Mouse (Mus musculus): ENCODE data around the gene Cacna1a. TPM values are rescaled to one million over a fixed set of nuclear protein-coding genes. Genes with fewer than 3 reads are reported as not detected.

Gene Cacna1a
- polyA plus RNA-seq, 1 experiment, result 10.5 TPM

DNA sequence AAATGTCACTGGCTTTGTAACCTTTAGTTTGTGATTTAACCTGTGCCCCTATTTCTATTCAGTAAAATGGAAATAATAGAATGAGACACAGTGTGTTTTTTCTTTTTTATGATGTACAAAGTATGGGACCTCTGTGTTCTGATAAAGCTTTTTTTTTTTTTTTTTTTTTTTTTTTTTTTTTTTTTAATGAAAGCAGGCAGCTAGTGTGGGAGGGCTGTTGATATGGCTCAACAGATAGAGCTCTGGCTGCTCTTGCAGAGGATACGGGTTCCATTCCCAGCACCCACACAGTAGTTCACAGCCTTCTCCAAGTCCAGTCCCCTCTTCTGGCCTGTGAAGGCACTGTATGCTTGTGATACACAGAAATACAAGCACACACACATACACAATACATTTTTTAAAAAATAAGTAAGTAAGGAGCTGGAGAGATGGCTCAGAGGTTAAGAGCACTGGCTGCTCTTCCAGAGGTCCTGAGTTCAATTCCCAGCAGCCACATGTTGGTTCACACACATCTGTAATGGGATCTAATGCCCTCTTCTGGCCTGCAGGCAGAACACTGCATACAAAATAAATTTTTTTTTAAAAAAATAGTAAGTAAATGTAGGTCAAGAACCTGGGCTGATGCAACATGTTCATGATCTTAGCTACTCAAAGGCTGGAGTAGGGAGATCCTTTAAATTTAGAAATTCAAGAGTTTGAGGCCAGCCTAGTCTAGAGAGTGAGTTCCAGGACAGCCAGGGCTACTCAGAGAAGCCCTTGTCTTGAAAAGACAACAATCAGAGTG, 253.5 kb downstream of the Cacna1a start:
- Histone ChIP-seq H3K36me3 (ENCODE audit: control insufficient read depth, insufficient read depth, low read length) (no peaks in the 10 kb centered on the region), H3K4me1 (replicated peaks; ENCODE audit: control insufficient read depth, insufficient read depth, low read length) (peaks cover 17% of the 10 kb centered on the region), H3K4me3 (ENCODE audit: control insufficient read depth, insufficient read depth, low read length) (no peak overlapping the region), H3K27me3 (ENCODE audit: control insufficient read depth, insufficient read depth, low read length) (no peaks in the 10 kb centered on the region), H3K27ac (ENCODE audit: control insufficient read depth, insufficient read depth, low read length) (no peak overlapping the region)
- no peak for TF ChIP-seq POLR2A (IDR thresholded peaks at IDR 0.05; ENCODE audit: control insufficient read depth, extremely low read depth, insufficient read depth, low read length, poor library complexity)
- no peak for TF ChIP-seq CTCF (IDR thresholded peaks at IDR 0.05; ENCODE audit: borderline replicate concordance, control insufficient read depth, extremely low read depth, insufficient read depth, low read length, poor library complexity)
- no peak for DNase-seq
- 86% methylated on average over 1 of the region's 1 CpGs for WGBS

DNA sequence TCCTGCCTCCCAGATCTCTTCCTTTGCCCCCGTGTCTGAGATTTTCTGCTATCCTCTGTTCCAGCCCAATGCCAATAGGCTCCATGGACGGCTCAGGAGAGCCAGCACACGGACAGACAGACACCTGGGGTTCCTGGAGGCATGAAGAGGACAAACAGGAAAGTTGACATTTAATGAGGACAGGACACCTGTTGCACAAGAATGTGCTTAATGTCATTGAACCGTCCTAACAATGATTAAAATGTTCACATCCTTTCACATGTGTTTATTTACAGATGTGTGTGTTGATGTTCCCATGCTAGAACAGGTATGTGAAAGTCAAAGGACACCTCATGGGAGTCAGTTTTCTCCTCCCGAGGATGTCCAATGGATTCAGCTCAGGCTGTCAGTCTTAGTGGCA, 254.8 kb downstream of the Cacna1a start:
- Histone ChIP-seq H3K36me3 (ENCODE audit: control insufficient read depth, insufficient read depth, low read length) (no peaks in the 10 kb centered on the region), H3K27me3 (ENCODE audit: control insufficient read depth, insufficient read depth, low read length) (no peaks in the 10 kb centered on the region), H3K4me3 (ENCODE audit: control insufficient read depth, insufficient read depth, low read length) (no peak overlapping the region), H3K4me1 (replicated peaks; ENCODE audit: control insufficient read depth, insufficient read depth, low read length) (peaks cover 14% of the 10 kb centered on the region), H3K27ac (ENCODE audit: control insufficient read depth, insufficient read depth, low read length) (no peak overlapping the region)
- 83% methylated on average over 5 of the region's 5 CpGs for WGBS
- DNase-seq, result no peak
- TF ChIP-seq POLR2A (IDR thresholded peaks at IDR 0.05; ENCODE audit: control insufficient read depth, extremely low read depth, insufficient read depth, low read length, poor library complexity), result no peak
- TF ChIP-seq CTCF (IDR thresholded peaks at IDR 0.05; ENCODE audit: borderline replicate concordance, control insufficient read depth, extremely low read depth, insufficient read depth, low read length, poor library complexity), result no peak

DNA sequence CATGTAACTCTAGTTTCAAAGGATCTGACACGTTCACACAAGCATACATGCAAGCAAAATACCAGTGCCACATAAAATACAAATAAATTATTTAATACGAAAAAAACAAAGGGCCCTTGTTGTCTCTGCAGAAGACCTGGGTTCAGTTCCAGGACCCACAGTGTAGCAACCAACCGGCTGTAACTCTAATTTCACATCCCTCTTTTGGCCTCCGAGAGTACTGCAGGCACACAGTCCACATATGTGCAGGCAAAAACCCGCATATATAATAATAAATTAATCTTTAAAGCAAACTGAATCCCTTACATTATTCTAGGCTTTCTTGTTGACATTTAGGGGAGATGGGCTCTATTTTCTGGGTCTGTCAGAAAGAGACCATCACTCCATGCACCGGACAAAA, 258.6 kb downstream of the Cacna1a start:
- no peak for DNase-seq
- WGBS, result 76% methylated on average over 6 of the region's 6 CpGs
- Histone ChIP-seq H3K4me3 (ENCODE audit: control insufficient read depth, insufficient read depth, low read length) (no peak overlapping the region), H3K27me3 (ENCODE audit: control insufficient read depth, insufficient read depth, low read length) (no peaks in the 10 kb centered on the region), H3K36me3 (ENCODE audit: control insufficient read depth, insufficient read depth, low read length) (no peaks in the 10 kb centered on the region), H3K4me1 (replicated peaks; ENCODE audit: control insufficient read depth, insufficient read depth, low read length) (peaks cover 5% of the 10 kb centered on the region), H3K27ac (ENCODE audit: control insufficient read depth, insufficient read depth, low read length) (no peak overlapping the region)
- TF ChIP-seq CTCF (IDR thresholded peaks at IDR 0.05; ENCODE audit: borderline replicate concordance, control insufficient read depth, extremely low read depth, insufficient read depth, low read length, poor library complexity), result no peak
- no peak for TF ChIP-seq POLR2A (IDR thresholded peaks at IDR 0.05; ENCODE audit: control insufficient read depth, extremely low read depth, insufficient read depth, low read length, poor library complexity)

DNA sequence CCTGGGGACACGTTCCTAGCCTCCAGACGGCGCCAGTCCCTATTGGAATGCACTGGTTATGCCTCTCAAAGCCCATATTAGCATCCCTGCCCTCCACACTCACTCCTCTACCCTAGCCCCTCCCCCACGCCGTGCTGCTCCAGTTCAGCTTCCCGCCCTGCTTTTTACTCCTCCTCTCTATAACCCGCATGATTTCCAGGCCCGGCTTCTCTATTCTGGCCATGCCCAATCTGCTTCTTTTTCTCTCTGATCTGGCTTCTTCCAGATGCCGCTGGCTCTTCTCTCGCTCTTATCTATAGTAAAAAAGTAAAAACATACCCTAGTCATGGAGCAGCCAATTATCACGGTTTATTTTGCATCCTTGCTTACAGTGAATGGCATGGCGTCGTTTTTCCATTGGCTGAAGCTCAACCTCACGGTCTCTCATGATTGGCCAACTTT, 259.2 kb downstream of the Cacna1a start:
- Histone ChIP-seq H3K36me3 (ENCODE audit: control insufficient read depth, insufficient read depth, low read length) (no peaks in the 10 kb centered on the region), H3K4me1 (replicated peaks; ENCODE audit: control insufficient read depth, insufficient read depth, low read length) (peaks cover 2% of the 10 kb centered on the region; the same call in 1 of the 2 replicates), H3K27me3 (ENCODE audit: control insufficient read depth, insufficient read depth, low read length) (no peaks in the 10 kb centered on the region), H3K27ac (ENCODE audit: control insufficient read depth, insufficient read depth, low read length) (no peak overlapping the region), H3K4me3 (ENCODE audit: control insufficient read depth, insufficient read depth, low read length) (no peak overlapping the region)
- no peak for DNase-seq
- 53% methylated on average over 14 of the region's 14 CpGs for WGBS
- TF ChIP-seq CTCF (IDR thresholded peaks at IDR 0.05; ENCODE audit: borderline replicate concordance, control insufficient read depth, extremely low read depth, insufficient read depth, low read length, poor library complexity) (no peak), POLR2A (IDR thresholded peaks at IDR 0.05; ENCODE audit: control insufficient read depth, extremely low read depth, insufficient read depth, low read length, poor library complexity) (no peak)

DNA sequence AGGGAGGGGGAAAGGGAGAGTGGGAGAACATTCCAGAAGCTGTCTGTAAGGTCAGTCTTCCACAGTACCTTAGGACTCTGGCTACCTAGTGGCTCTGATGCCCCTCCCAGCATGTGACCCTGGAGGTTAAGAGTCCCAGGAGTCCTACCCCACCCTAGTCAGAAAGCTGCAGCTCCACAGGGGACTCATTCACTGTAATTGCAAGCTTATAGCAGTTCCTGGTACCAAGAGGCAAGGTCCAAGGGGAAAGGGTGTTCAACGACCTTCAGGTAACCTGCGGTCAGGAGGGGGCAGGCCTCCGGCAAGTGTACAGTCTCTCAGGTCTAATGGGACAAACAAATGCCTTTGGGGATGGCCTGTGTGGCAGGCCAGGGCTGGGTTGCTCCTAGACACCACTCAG, 262.0 kb downstream of the Cacna1a start:
- Histone ChIP-seq H3K36me3 (ENCODE audit: control insufficient read depth, insufficient read depth, low read length) (no peaks in the 10 kb centered on the region), H3K27me3 (ENCODE audit: control insufficient read depth, insufficient read depth, low read length) (no peaks in the 10 kb centered on the region), H3K27ac (ENCODE audit: control insufficient read depth, insufficient read depth, low read length) (no peak overlapping the region), H3K4me3 (ENCODE audit: control insufficient read depth, insufficient read depth, low read length) (no peak overlapping the region), H3K4me1 (replicated peaks; ENCODE audit: control insufficient read depth, insufficient read depth, low read length) (no peaks in the 10 kb centered on the region)
- DNase-seq, result no peak
- TF ChIP-seq POLR2A (IDR thresholded peaks at IDR 0.05; ENCODE audit: control insufficient read depth, extremely low read depth, insufficient read depth, low read length, poor library complexity) (no peak), CTCF (IDR thresholded peaks at IDR 0.05; ENCODE audit: borderline replicate concordance, control insufficient read depth, extremely low read depth, insufficient read depth, low read length, poor library complexity) (no peak)
- 85% methylated on average over 3 of the region's 3 CpGs for WGBS

DNA sequence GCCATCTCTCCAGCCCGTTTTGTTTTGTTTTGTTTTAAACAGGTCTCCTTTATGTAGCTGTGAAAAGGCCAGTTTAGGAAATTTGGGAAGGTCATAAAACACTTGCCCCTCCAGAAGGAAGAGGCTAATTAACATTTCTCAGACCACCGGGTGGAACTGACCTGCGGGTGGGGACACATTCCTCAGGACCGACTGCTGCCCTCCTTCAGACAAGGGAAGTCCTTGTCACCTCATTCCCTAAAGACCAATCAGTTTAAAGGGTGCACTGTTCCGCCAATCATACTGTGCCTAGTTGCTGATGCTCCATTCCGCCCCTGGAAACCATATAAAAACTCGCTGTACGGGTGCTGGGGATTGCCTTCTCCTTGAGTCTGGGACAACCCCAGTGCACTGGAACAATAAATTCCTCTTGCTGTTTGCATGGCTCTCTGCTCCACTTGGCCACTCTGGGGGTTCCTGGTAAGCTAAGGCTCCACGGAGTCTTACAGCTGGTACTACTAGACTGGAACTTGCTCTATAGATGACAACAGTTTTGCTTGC, 264.9 kb downstream of the Cacna1a start:
- H3K27ac ChIP-seq (ENCODE audit: control insufficient read depth, insufficient read depth, low read length), result no peak overlapping the region
- WGBS, result 93% methylated on average over 9 of the region's 9 CpGs
- no peak overlapping the region for H3K4me3 ChIP-seq (ENCODE audit: control insufficient read depth, insufficient read depth, low read length)

More for the DNA sequence above, 264.9 kb downstream of the Cacna1a start:
- H3K27me3 ChIP-seq (ENCODE audit: control insufficient read depth, insufficient read depth, low read length), result no peaks in the 10 kb centered on the region
- H3K36me3 ChIP-seq (ENCODE audit: control insufficient read depth, insufficient read depth, low read length), result no peaks in the 10 kb centered on the region
- no peak for DNase-seq
- peaks cover 16% of the 10 kb centered on the region for H3K4me1 ChIP-seq (replicated peaks; ENCODE audit: control insufficient read depth, insufficient read depth, low read length)
- TF ChIP-seq CTCF (IDR thresholded peaks at IDR 0.05; ENCODE audit: borderline replicate concordance, control insufficient read depth, extremely low read depth, insufficient read depth, low read length, poor library complexity), result no peak
